Mouse (Mus musculus): Measurements from ENCODE around the gene Pabpc1l. TPM values are rescaled to one million over a fixed set of nuclear protein-coding genes. Genes with fewer than 3 reads are reported as not detected.
A peak's percentile ranks its signal among the peaks of the same experiment; 100 is the strongest.
"Not testable (repeated sequence)": the region's sequence is repeated elsewhere in the genome, so short reads cannot be mapped to it uniquely, and the experiment has no call there.

Gene Pabpc1l
- polyA plus RNA-seq, 1 experiment from 2014 or later, result 1.5 TPM

DNA sequence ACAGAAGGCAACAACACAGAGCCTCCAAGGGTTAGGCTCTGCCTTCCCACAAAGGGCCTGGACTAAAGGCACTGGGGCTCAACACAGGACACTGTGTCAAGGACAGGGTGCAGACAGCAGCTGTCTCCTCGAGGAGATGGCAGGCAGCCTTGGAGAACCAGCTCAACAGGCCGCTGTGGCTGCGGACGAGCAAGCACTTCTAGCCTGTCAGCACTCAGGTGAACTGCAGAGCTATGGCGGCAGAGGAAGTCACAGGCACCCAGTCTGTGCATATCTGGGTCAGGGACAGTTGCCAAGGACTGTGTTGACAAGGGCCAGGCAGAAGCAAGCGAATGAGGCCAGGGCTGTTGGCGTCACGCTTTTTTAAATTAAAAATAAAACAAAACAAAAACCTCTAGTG lies 28.5 kb downstream of the Pabpc1l start:
- H3K9me3 ChIP-seq (ENCODE audit: control insufficient read depth, low read length), result no peaks in the 10 kb centered on the region
- H3K36me3 ChIP-seq (ENCODE audit: control insufficient read depth, insufficient read depth, low read length), result peaks cover 16% of the 10 kb centered on the region
- H3K9ac ChIP-seq (ENCODE audit: low read depth, low read length), result no peak overlapping the region
- H3K27ac ChIP-seq (ENCODE audit: low read length), result no peak overlapping the region
- no peak overlapping the region for H3K4me2 ChIP-seq (ENCODE audit: low read depth, low read length)
- H3K27me3 ChIP-seq (replicated peaks; ENCODE audit: control insufficient read depth, insufficient read depth, low read length), result no peaks in the 10 kb centered on the region
- no peak overlapping the region for H3K4me3 ChIP-seq (ENCODE audit: low read length)
- 87% methylated on average over 8 of the region's 8 CpGs for WGBS
- no peaks in the 10 kb centered on the region for H3K4me1 ChIP-seq (ENCODE audit: control insufficient read depth, insufficient read depth, low read length)
- no peak for ATAC-seq

DNA sequence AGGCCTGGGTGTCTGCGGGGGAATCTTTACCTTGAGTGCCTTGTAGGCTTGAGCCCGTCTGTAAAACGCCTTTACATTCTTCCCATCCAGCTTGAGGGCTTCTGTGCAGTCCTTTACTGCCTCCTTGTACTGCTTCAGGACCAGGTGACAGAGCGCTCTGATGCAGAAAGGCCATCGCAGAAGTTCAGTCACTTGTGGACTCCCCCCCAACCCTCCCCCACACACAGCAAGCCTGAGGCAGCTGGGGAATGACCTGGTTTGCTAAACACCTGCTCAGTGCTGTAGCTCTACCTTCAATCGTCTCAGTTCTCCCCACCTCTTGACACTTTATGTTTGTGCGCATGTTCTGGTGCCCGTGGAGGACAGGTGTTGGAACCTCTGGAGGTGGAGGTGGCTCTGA lies 29.4 kb downstream of the Pabpc1l start:
- H3K36me3 ChIP-seq (ENCODE audit: control insufficient read depth, insufficient read depth, low read length), result peaks cover 21% of the 10 kb centered on the region
- no peak overlapping the region for H3K4me3 ChIP-seq (ENCODE audit: low read length)
- no peak overlapping the region for H3K4me2 ChIP-seq (ENCODE audit: low read depth, low read length)
- no peaks in the 10 kb centered on the region for H3K27me3 ChIP-seq (replicated peaks; ENCODE audit: control insufficient read depth, insufficient read depth, low read length)
- H3K27ac ChIP-seq (ENCODE audit: low read length), result no peak overlapping the region
- 89% methylated on average over 8 of the region's 8 CpGs for WGBS
- no peak for ATAC-seq
- no peak overlapping the region for H3K9ac ChIP-seq (ENCODE audit: low read depth, low read length)
- H3K4me1 ChIP-seq (ENCODE audit: control insufficient read depth, insufficient read depth, low read length), result no peaks in the 10 kb centered on the region
- no peaks in the 10 kb centered on the region for H3K9me3 ChIP-seq (ENCODE audit: control insufficient read depth, low read length)

DNA sequence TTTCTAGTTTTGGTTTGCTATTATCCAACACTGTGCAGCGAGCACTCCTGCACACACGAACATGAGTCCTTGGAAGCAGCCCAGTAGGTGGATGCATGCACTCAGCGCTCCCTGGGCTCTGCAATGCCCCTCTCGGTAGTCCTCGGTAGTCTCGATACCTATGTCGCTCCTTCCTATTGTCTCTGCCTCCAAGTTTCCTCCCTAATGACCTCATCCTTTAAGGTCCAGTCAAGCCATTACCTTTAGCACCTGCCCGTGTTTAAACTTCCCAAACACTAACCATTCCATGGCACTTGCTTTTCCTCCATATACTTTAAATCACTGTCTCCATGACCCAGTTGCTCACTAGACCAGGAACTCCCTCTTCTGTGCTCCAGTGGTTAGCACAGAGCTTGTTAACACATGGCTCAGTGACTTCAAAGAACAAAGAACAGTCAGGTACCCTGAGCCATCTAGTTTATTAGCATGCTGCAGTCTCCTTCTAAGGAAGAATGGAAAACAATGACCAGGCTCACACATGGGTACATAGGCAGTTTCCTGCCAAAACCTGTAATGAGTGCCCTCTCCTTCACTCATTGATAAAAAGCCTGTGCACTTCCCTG lies 34.5 kb downstream of the Pabpc1l start:
- no peak for ATAC-seq
- WGBS, result 91% methylated on average over 8 of the region's 8 CpGs
- H3K27ac ChIP-seq (ENCODE audit: low read length), result no peak overlapping the region

DNA sequence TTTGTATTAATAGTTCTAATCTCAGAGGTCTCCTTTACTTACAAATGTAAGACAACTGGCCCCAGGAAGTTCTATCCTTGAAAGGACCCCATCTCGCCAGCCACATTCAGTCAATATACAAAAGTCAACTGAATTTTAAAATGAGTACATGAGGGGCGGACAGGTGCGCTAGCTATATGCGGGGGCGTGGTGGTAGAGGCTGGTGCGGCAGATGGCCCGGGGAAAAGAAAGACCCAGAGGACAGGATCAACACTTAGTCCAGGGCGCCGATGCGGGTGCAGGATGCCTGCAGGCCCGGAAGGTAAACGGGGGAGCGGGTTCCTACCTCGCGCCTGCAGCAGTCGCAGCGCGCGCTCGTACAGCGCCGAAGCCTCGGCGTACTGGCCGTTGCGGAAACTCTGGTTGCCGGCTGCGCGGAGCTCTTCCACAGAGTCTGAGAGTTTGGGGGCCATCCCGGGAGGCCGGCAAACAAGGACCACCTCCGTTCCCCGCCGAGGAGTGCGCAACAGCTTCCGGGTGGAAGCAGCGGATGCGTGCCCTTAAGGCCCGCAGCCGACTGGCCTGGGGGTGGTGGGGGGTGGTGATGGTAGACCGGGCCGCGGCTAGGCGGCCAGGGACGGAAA lies 45.0 kb downstream of the Pabpc1l start, which contains the start of gene Stk4:
Gene Stk4, plus strand, starts transcription at position 181 of the 623 bp plus-strand sequence.
- Histone ChIP-seq H3K9ac (ENCODE audit: low read depth, low read length) (peak within 1 kb of the TSS; percentile 84), H3K9me3 (ENCODE audit: control insufficient read depth, low read length) (no peaks in the 10 kb centered on the region), H3K36me3 (ENCODE audit: control insufficient read depth, insufficient read depth, low read length) (no peaks in the 10 kb centered on the region), H3K4me2 (ENCODE audit: low read depth, low read length) (peak within 1 kb of the TSS; percentile 68), H3K4me1 (ENCODE audit: control insufficient read depth, insufficient read depth, low read length) (peaks cover 20% of the 10 kb centered on the region), H3K27me3 (replicated peaks; ENCODE audit: control insufficient read depth, insufficient read depth, low read length) (no peaks in the 10 kb centered on the region), H3K27ac (ENCODE audit: low read length) (peak within 1 kb of the TSS; percentile 80), H3K4me3 (ENCODE audit: low read length) (peak within 1 kb of the TSS; percentile 87)
- peak; percentile 6 for ATAC-seq
- WGBS, result under 1% methylated on average over 45 of the region's 45 CpGs

More for the DNA sequence above, 34.5 kb downstream of the Pabpc1l start:
- Histone ChIP-seq H3K4me3 (ENCODE audit: low read length) (no peak overlapping the region), H3K9me3 (ENCODE audit: control insufficient read depth, low read length) (no peaks in the 10 kb centered on the region), H3K9ac (ENCODE audit: low read depth, low read length) (no peak overlapping the region), H3K36me3 (ENCODE audit: control insufficient read depth, insufficient read depth, low read length) (peaks cover 35% of the 10 kb centered on the region), H3K4me2 (ENCODE audit: low read depth, low read length) (no peak overlapping the region), H3K27me3 (replicated peaks; ENCODE audit: control insufficient read depth, insufficient read depth, low read length) (no peaks in the 10 kb centered on the region), H3K4me1 (ENCODE audit: control insufficient read depth, insufficient read depth, low read length) (no peaks in the 10 kb centered on the region)

DNA sequence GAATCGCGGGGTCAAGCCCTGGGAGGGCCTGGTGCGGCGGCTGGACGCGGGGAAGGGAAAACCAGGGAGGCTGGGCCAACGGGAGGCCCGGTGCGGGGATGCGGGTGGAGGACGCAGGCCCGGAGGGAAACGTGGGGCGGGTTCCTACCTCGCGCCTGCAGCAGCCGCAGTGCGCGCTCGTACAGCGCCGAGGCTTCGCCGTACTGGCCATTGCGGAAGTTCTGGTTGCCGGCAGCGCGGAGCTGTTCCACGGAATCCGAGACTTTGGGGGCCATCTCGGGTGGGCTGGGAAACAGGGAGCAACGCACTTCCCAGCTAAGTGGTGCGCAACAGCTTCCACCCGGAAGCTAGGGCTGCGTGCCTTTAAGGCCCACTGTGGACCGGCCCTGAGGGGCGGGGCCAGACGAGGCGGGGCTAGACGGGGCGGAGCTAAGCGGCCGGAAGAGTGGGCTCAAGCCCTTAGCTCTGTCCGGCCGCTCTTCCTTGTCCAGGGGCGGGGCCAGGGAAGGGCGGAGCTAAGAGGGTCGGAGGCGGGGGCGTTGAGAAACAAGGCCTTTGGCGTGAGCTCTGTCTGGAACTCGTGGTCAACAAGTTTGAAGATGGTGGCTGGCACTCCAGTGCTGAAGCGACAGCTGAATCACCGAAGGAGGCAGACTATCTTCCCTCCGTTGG lies 45.7 kb downstream of the Pabpc1l start, which contains the start of gene Tomm34:
Gene Tomm34, minus strand, starts transcription at position 405 of the 672 bp plus-strand sequence.
- Histone ChIP-seq H3K4me2 (ENCODE audit: low read depth, low read length) (peak within 1 kb of the TSS; percentile 68), H3K9me3 (ENCODE audit: control insufficient read depth, low read length) (no peaks in the 10 kb centered on the region), H3K4me3 (ENCODE audit: low read length) (peak within 1 kb of the TSS; percentile 87), H3K9ac (ENCODE audit: low read depth, low read length) (peak within 1 kb of the TSS; percentile 84), H3K27me3 (replicated peaks; ENCODE audit: control insufficient read depth, insufficient read depth, low read length) (no peaks in the 10 kb centered on the region), H3K4me1 (ENCODE audit: control insufficient read depth, insufficient read depth, low read length) (peaks cover 23% of the 10 kb centered on the region), H3K36me3 (ENCODE audit: control insufficient read depth, insufficient read depth, low read length) (no peaks in the 10 kb centered on the region), H3K27ac (ENCODE audit: low read length) (peak within 1 kb of the TSS; percentile 80)
- peak; percentile 96 for ATAC-seq
- WGBS, result under 1% methylated on average over 55 of the region's 55 CpGs

DNA sequence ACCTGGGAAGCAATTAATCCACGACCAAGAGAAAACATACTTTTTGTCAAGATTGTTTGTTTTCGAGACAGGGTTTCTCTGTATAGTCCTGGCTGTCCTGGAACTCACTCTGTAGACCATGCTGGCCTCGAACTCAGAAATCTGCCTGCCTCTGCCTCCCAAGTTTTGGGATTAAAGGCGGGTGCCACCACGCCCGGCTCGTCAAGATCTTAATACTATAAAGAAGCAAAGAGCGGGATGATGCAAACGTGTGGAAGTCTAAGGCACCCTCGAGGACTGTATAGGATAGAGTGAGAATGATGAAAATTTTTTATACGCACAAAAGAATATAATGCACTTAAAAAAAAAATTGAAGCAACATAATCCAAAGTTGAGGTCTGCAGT lies 46.2 kb downstream of the Pabpc1l start:
- not testable (repeated sequence) for H3K36me3 ChIP-seq (ENCODE audit: control insufficient read depth, insufficient read depth, low read length); H3K9ac ChIP-seq (ENCODE audit: low read depth, low read length); H3K9me3 ChIP-seq (ENCODE audit: control insufficient read depth, low read length); H3K27me3 ChIP-seq (replicated peaks; ENCODE audit: control insufficient read depth, insufficient read depth, low read length); H3K27ac ChIP-seq (ENCODE audit: low read length); ATAC-seq
- peak overlapping the region; percentile 68; the same call in 1 of the 2 replicates for H3K4me2 ChIP-seq (ENCODE audit: low read depth, low read length)
- 77% methylated on average over 11 of the region's 11 CpGs for WGBS
- peaks cover 23% of the 10 kb centered on the region for H3K4me1 ChIP-seq (ENCODE audit: control insufficient read depth, insufficient read depth, low read length)
- H3K4me3 ChIP-seq (ENCODE audit: low read length), result peak overlapping the region; percentile 87; the same call in 1 of the 2 replicates

DNA sequence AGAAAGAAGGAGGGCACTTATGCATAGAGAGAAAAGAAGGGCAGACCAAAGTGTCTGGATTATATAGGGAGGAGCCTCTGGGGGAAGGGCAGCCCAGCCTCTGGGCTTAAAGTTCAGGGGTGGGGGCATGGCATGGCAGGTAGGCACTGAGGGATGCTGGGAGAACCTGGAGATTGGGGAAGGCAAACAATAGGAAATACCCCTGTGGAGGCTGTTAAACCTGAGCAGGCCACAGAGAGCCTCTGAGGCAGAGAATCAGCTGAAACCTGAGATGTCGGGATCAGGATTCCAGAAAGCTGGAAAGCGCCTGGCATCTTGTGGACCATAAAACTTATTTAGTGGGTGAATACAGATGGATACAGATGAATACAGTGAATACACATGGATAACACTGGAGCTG lies 46.9 kb downstream of the Pabpc1l start:
- Histone ChIP-seq H3K9ac (ENCODE audit: low read depth, low read length) (no peak overlapping the region), H3K4me2 (ENCODE audit: low read depth, low read length) (no peak overlapping the region), H3K4me3 (ENCODE audit: low read length) (no peak overlapping the region), H3K36me3 (ENCODE audit: control insufficient read depth, insufficient read depth, low read length) (0 out of 2 replicates have a peak, but pooled peaks cover 2% of the 10 kb centered on the region), H3K9me3 (ENCODE audit: control insufficient read depth, low read length) (no peaks in the 10 kb centered on the region), H3K4me1 (ENCODE audit: control insufficient read depth, insufficient read depth, low read length) (peaks cover 23% of the 10 kb centered on the region), H3K27me3 (replicated peaks; ENCODE audit: control insufficient read depth, insufficient read depth, low read length) (no peaks in the 10 kb centered on the region), H3K27ac (ENCODE audit: low read length) (no peak overlapping the region)
- ATAC-seq, result no peak
- 79% methylated on average over 2 of the region's 2 CpGs for WGBS

DNA sequence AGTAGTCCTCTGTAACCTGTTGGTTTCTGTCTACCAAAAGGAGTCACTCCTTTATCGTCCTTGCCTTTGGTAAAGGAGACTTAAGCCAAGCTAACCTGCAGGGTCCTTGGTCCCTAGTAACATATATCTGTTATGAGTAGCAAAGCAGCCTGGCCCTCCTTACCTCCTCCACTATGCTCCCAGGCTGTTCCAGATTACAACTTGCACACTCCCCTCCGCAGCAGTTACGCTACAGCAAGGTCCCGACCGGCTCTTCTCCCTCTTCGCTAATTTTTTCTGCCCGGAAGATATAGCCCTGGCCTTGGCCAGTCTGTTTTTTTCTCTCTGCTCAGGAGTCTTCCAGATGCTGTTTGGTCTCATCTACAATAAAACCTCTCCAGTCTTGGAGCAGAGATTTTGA lies 47.9 kb downstream of the Pabpc1l start:
- no peaks in the 10 kb centered on the region for H3K9me3 ChIP-seq (ENCODE audit: control insufficient read depth, low read length)
- H3K27me3 ChIP-seq (replicated peaks; ENCODE audit: control insufficient read depth, insufficient read depth, low read length), result no peaks in the 10 kb centered on the region
- no peak for ATAC-seq
- no peak overlapping the region for H3K9ac ChIP-seq (ENCODE audit: low read depth, low read length)
- no peak overlapping the region for H3K4me3 ChIP-seq (ENCODE audit: low read length)
- no peak overlapping the region for H3K4me2 ChIP-seq (ENCODE audit: low read depth, low read length)
- H3K4me1 ChIP-seq (ENCODE audit: control insufficient read depth, insufficient read depth, low read length), result peaks cover 23% of the 10 kb centered on the region
- 0 out of 2 replicates have a peak, but pooled peaks cover 2% of the 10 kb centered on the region for H3K36me3 ChIP-seq (ENCODE audit: control insufficient read depth, insufficient read depth, low read length)
- H3K27ac ChIP-seq (ENCODE audit: low read length), result no peak overlapping the region
- WGBS, result 79% methylated on average over 7 of the region's 7 CpGs

DNA sequence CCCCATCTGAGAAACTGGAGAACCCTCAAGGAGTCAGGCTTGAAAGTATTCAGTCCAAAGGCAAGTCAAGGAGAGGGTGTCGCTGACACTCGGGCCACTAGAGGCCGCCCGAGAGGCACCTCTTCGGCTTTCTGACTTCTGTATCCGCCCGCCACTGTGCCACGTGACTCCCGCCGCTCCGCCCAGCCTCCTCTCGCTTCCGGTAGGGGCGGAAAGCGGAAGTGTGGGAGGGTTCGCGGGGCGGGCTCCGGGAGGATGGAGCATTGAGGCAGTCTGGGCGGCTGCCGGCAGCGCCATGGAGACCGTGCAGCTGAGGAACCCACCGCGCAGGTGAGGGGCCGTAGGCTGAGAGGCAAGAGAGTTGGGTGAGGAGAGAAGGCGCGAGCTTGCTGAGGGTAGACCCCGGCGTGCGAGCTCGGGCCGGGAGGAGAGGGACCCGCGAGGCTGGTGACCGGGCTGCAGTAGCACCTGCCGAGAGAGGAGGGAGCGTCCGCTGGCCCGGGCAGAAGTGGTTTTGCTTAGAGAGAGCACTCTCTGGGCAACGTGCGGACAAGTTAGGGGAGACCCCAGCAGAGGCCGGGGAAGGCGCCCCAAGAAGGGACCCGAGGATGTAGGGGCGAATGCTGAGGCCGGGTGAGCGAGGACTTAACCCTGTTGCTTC lies 48.8 kb downstream of the Pabpc1l start:
- peak; percentile 84 for ATAC-seq
- Histone ChIP-seq H3K4me2 (ENCODE audit: low read depth, low read length) (peak overlapping the region; percentile 88), H3K4me3 (ENCODE audit: low read length) (peak overlapping the region; percentile 95), H3K27me3 (replicated peaks; ENCODE audit: control insufficient read depth, insufficient read depth, low read length) (no peaks in the 10 kb centered on the region), H3K9me3 (ENCODE audit: control insufficient read depth, low read length) (no peaks in the 10 kb centered on the region), H3K4me1 (ENCODE audit: control insufficient read depth, insufficient read depth, low read length) (peaks cover 18% of the 10 kb centered on the region), H3K27ac (ENCODE audit: low read length) (peak overlapping the region; percentile 65), H3K36me3 (ENCODE audit: control insufficient read depth, insufficient read depth, low read length) (0 out of 2 replicates have a peak, but pooled peaks cover 2% of the 10 kb centered on the region), H3K9ac (ENCODE audit: low read depth, low read length) (peak overlapping the region; percentile 86)
- under 1% methylated on average over 47 of the region's 48 CpGs for WGBS

Data from intestine, embryonic 16.5 days (tissue).